Mouse (Mus musculus): ENCODE results near the gene Retn.

DNA sequence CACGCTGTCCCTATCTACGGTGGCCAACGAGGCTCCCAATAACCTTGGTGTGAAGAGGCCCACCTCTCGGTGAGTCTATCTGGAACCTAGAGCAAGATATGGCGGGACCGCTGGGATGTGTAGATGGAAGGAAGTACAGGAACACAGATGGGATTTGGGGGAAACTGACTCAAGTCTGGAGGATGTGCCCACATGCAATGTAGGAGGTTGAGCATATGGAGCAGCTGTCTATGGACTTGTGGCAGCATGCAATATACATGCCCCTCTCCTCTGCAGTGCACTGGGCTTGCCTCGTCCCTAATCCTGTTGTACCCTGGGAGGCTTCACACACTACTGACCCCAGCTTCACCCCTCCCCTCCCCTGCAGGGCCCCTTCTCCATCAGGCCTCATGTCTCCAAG is 47.7 kb upstream of the Retn start:
- no peak for TF ChIP-seq POLR2A (IDR thresholded peaks at IDR 0.05; ENCODE audit: low read depth, low read length)
- no peak for TF ChIP-seq CTCF (conservative IDR thresholded peaks at IDR 0.05; ENCODE audit: insufficient read depth, insufficient read length, low read depth, low read length)
